Mouse (Mus musculus) brain, adult 2 months (tissue): ENCODE data around the gene Aknad1.

Source experiments
- DNase-seq: peaks from one replicate; pipeline ENCODE4 v3.0.0; 2011; ENCODE audit warnings: low read depth, low spot score

The Aknad1 gene

GRCm38 (mm10) chr3:108739045-108739708 is at the start of gene Aknad1:
Aknad1 (plus strand) TSS chr3:108739658.
- DNase-seq: no peak

GRCm38 (mm10) chr3:108689979-108690378 is 49.5 kb upstream of the Aknad1 start:
- DNase-seq: peak; percentile 62

- peak; percentile 73 for DNase-seq
Observed at GRCm38 (mm10) chr3:108694321-108694720, 45.1 kb upstream of the Aknad1 start.

GRCm38 (mm10) chr3:108698662-108699061 is 40.8 kb upstream of the Aknad1 start:
- DNase-seq: no peak

GRCm38 (mm10) chr3:108699786-108700185 is 39.7 kb upstream of the Aknad1 start:
- no peak for DNase-seq

- peak; percentile 19 for DNase-seq
Observed at GRCm38 (mm10) chr3:108701256-108701655, 38.2 kb upstream of the Aknad1 start.

- DNase-seq: no peak
Observed at GRCm38 (mm10) chr3:108702789-108703188, 36.7 kb upstream of the Aknad1 start.

GRCm38 (mm10) chr3:108711296-108711695 is 28.2 kb upstream of the Aknad1 start:
- no peak for DNase-seq

GRCm38 (mm10) chr3:108713065-108713675 is 26.3 kb upstream of the Aknad1 start:
- peak; percentile 19 for DNase-seq

- no peak for DNase-seq
Observed at GRCm38 (mm10) chr3:108714837-108715236, 24.6 kb upstream of the Aknad1 start.

GRCm38 (mm10) chr3:108717896-108718502 is 21.5 kb upstream of the Aknad1 start:
- no peak for DNase-seq

- no peak for DNase-seq
Observed at GRCm38 (mm10) chr3:108719357-108719756, 20.1 kb upstream of the Aknad1 start.

GRCm38 (mm10) chr3:108719761-108720160 is 19.7 kb upstream of the Aknad1 start:
- DNase-seq: no peak

- DNase-seq: peak; percentile 64
Observed at GRCm38 (mm10) chr3:108721076-108721991, 18.1 kb upstream of the Aknad1 start.

- peak; percentile 95 for DNase-seq
Observed at GRCm38 (mm10) chr3:108722036-108722872, 17.2 kb upstream of the Aknad1 start, which contains the start of gene Gpsm2. Gpsm2 (minus strand) TSS chr3:108722309.

GRCm38 (mm10) chr3:108726413-108726812 is 13.0 kb upstream of the Aknad1 start:
- DNase-seq: no peak

GRCm38 (mm10) chr3:108727344-108727743 is 12.1 kb upstream of the Aknad1 start:
- no peak for DNase-seq

GRCm38 (mm10) chr3:108727776-108728175 is 11.7 kb upstream of the Aknad1 start:
- DNase-seq: no peak

GRCm38 (mm10) chr3:108730316-108730715 is 9.1 kb upstream of the Aknad1 start:
- no peak for DNase-seq

- DNase-seq: no peak
Observed at GRCm38 (mm10) chr3:108737761-108738160, 1.7 kb upstream of the Aknad1 start.

GRCm38 (mm10) chr3:108744060-108744459 is 4.6 kb downstream of the Aknad1 start:
- DNase-seq: no peak
